Mouse (Mus musculus) spleen, adult 2 months (tissue): ENCODE data around the gene Sorcs1. TPM values are rescaled to one million over a fixed set of nuclear protein-coding genes. Genes with fewer than 3 reads are reported as not detected.

Experiments used
- DNase-seq, 2 experiments: peaks; one replicate each; pipeline versions ENCODE4 v3.0.0 to v3.0.0-alpha.2; 2012 to 2021; ENCODE audit warnings: low spot score in 2 of 2, low read depth in 1 of 2
- H3K27ac ChIP-seq: fragments of 200-500 bp; 2 replicates; pipeline ENCODE4 v1.5.1; 2012; ENCODE audit warnings: low read length, inconsistent platforms; ENCODE audit not compliant: insufficient read depth
- H3K27me3 ChIP-seq: fragments of 200-500 bp; 2 replicates; pipeline ENCODE4 v1.6.1; 2012; ENCODE audit warnings: mild to moderate bottlenecking, moderate library complexity, low read length, inconsistent platforms; ENCODE audit not compliant: control insufficient read depth, insufficient read depth
- H3K36me3 ChIP-seq: fragments of 200-500 bp; 2 replicates; pipeline ENCODE4 v1.6.1; 2012; ENCODE audit warnings: mild to moderate bottlenecking, low read length, inconsistent platforms; ENCODE audit not compliant: control insufficient read depth, insufficient read depth
- H3K4me1 ChIP-seq: fragments of 200-500 bp; 2 replicates; pipeline ENCODE4 v1.6.1; 2011; ENCODE audit warnings: inconsistent platforms; ENCODE audit not compliant: control insufficient read depth, insufficient read depth, insufficient read length
- H3K4me3 ChIP-seq: fragments of 200-500 bp; 2 replicates; pipeline ENCODE4 v1.5.1; 2011; ENCODE audit warnings: mild to moderate bottlenecking, inconsistent platforms; ENCODE audit not compliant: insufficient read depth, insufficient read length; ENCODE audit errors: extremely low read depth
- CTCF ChIP-seq: fragments of 200-500 bp; IDR thresholded peaks from 2 replicates; pipeline ENCODE4 v1.5.1; 2011; ENCODE audit warnings: mild to moderate bottlenecking, inconsistent platforms; ENCODE audit not compliant: insufficient read depth, insufficient read length, insufficient replicate concordance; ENCODE audit errors: extremely low read depth
- POLR2A ChIP-seq: fragments of 200-500 bp; IDR thresholded peaks from 2 replicates; pipeline ENCODE4 v1.6.1; 2011; ENCODE audit warnings: low read depth, low read length, inconsistent platforms
- WGBS: fragments of 180-500 bp; shearing (Covaris S2); methylation state at CpG from one replicate; pipeline ENCODE4 v1.1.7; 2018; 5-methylcytosine and 5-hydroxymethylcytosine counted together
- polyA plus RNA-seq: library from polyadenylated mRNA; depleted of rRNA; stranded (reverse); fragments of >200 nt; gene quantifications from 2 replicates; pipeline ENCODE4 v1.2.3, GENCODE M21; 2012

Sorcs1 gene
- polyA plus RNA-seq, 1 experiment = 0.08 TPM

DNA sequence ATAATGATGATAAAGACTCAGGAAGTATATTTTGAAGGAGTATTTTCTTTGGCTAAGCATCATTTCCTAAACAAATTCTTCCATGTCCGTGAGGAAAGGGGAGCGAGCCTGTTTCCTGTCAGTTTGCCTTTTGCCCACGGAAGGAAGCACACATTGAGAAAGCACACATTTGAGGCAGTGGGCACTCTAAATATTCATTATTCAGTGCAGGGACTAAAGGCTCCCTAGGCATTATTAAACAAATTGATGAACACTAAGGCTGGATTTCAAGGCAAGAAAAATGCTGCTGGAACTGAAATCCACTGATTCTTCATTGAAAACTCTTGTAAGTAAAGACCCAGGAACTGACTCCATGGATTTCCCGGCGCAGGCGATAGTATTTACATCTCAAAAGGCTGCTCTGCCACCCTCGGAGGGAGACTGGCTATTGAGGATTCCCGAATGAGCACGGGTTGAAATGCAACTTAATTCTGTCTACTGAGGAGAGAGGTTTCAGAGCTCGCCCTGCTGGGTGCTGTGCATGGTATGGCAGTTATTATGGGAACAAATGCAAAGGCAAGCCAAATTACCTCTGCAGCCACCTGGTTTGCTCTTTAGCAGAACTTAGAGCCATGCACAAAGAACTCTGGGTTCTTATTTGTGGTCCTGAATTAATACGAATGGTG lies 238.1 kb downstream of the Sorcs1 start:
- no peak for DNase-seq
- no peak for TF ChIP-seq POLR2A
- TF ChIP-seq CTCF = no peak
- no peaks in the 10 kb centered on the region for H3K4me1 ChIP-seq
- H3K4me3 ChIP-seq = no peak overlapping the region
- no peaks in the 10 kb centered on the region for H3K36me3 ChIP-seq
- no peaks in the 10 kb centered on the region for H3K27me3 ChIP-seq
- no peak overlapping the region for H3K27ac ChIP-seq
- WGBS = 10% methylated on average over 11 of the region's 11 CpGs

DNA sequence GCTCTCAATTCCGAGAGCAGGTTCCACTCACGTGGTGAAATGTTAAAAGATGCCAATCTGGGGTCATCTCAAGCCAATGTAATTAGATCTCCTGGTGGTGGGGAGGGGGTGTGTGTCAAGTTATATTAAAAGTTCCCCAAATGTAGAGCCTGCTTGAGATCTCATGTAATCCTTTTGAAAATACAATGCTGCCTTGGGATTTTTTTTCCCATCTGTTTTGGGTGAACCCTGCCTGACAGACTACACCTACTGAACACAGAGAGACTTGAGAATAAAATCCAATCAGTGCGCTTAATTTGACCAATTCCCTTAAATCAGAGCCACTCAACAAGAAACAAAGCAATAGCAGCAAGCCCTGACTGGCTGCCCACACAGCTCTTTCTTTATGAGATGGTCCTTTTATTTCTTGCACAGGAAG lies 239.0 kb downstream of the Sorcs1 start:
- no peak for DNase-seq
- 47% methylated on average over 3 of the region's 3 CpGs for WGBS
- Histone ChIP-seq H3K4me1 (no peaks in the 10 kb centered on the region), H3K27ac (no peak overlapping the region), H3K27me3 (no peaks in the 10 kb centered on the region), H3K36me3 (no peaks in the 10 kb centered on the region), H3K4me3 (no peak overlapping the region)
- TF ChIP-seq CTCF (no peak), POLR2A (no peak)

DNA sequence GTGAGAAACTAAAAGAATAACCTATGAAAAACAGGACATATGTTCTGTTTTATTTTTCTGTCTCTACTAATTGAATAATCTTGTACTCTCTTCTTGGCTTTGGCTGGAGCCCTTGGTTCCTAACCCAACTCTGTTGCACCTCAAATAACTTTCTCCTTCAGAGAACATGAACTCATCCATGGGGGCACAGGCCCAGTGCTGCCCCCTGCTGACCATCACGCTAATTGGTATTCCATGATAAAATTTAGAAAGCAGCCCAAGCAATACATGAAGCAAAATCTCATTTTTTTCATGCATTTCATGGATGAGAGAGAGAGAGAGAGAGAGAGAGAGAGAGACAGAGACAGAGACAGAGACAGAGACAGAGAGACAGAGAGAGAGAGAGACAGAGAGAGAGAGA lies 255.5 kb downstream of the Sorcs1 start:
- no peak for DNase-seq
- Histone ChIP-seq H3K27me3 (no peaks in the 10 kb centered on the region), H3K27ac (no peak overlapping the region), H3K4me3 (no peak overlapping the region), H3K4me1 (no peaks in the 10 kb centered on the region), H3K36me3 (no peaks in the 10 kb centered on the region)
- TF ChIP-seq CTCF = no peak
- no peak for TF ChIP-seq POLR2A
- WGBS = 59% methylated on average over 1 of the region's 1 CpGs

DNA sequence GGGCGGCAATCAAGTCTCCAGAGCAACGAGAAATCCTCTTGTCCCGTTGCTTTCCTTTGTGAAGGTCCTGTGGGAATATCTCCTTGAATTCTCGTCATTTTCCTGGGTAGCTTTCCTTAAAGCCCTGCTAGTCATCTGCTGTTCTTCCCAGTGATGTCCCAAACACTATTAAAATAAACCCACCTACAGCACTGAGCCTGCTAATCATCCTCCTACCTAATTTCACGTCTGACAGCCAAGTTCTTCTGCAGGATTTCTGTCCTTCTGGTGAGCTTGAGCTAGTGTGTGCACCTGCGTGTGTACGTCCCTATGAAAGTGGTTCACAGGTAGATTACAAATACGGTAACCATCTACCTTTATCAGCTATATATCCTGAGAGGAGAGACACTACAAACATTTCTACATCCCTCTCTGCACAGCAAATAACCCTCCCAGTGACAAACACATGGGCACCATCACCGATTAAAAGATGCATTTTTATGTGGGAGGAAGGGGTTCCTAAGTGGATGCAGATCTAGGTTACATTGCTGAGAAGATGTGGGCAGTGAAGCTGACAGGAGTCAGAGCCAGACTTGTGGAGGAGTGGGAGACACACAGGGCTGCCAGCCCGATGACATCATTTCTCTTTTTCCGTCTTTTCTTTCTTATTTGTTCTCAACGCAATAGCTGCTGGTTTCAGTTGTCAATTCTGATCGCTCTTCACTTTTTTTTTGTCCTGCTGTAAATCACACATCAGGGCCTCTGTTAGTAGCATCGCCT lies 259.3 kb downstream of the Sorcs1 start:
- no peak overlapping the region for H3K4me3 ChIP-seq
- no peaks in the 10 kb centered on the region for H3K36me3 ChIP-seq
- TF ChIP-seq CTCF = no peak
- TF ChIP-seq POLR2A = no peak
- H3K27me3 ChIP-seq = no peaks in the 10 kb centered on the region
- H3K27ac ChIP-seq = no peak overlapping the region
- no peak for DNase-seq
- WGBS = 62% methylated on average over 14 of the region's 14 CpGs
- H3K4me1 ChIP-seq = no peaks in the 10 kb centered on the region

DNA sequence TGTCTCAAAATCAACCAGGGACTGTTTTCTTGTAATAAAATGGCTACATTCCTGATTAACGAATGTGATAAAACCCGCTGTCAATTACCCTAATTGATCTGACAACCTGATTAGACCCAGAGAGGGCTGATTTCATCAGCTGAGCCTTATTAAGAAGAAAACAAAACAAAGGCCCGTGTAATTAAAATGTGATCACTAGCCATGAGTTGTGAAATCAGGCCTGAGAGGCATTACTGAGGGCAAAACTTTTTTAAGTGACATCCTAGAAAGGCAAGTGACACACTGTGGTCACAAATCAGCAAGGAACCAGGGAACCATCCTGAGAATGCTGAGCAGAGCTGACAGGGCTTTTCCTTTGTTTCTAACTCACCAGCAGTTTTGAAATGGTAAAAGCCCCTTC lies 267.9 kb downstream of the Sorcs1 start:
- no peaks in the 10 kb centered on the region for H3K27me3 ChIP-seq
- no peak for TF ChIP-seq CTCF
- no peak overlapping the region for H3K27ac ChIP-seq
- no peak for DNase-seq
- H3K4me1 ChIP-seq = no peaks in the 10 kb centered on the region
- no peak overlapping the region for H3K4me3 ChIP-seq
- WGBS = 80% methylated on average over 3 of the region's 3 CpGs
- H3K36me3 ChIP-seq = no peaks in the 10 kb centered on the region

DNA sequence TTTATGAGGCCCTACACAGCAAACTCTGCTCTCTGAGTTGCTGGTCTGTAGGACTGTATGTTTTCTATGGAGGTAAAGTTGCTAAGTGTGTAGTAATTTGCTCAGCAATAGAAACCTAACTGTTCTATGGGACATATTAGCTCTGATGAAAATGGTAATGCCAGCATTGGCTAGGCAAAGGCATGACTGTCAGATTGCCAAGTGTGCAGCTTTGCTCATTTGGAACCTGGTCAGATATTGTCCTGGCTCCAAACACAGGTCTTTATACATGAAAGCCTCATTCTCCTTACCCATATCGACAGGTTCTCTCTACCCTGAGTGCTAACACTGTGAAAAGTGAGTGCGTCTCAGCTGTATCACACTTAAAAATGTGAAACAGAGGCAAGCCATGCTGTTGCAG lies 280.1 kb downstream of the Sorcs1 start:
- Histone ChIP-seq H3K4me1 (no peaks in the 10 kb centered on the region), H3K27ac (no peak overlapping the region), H3K27me3 (no peaks in the 10 kb centered on the region), H3K4me3 (no peak overlapping the region), H3K36me3 (no peaks in the 10 kb centered on the region)
- DNase-seq = no peak
- 93% methylated on average over 2 of the region's 2 CpGs for WGBS
- TF ChIP-seq CTCF = no peak
- TF ChIP-seq POLR2A = no peak

DNA sequence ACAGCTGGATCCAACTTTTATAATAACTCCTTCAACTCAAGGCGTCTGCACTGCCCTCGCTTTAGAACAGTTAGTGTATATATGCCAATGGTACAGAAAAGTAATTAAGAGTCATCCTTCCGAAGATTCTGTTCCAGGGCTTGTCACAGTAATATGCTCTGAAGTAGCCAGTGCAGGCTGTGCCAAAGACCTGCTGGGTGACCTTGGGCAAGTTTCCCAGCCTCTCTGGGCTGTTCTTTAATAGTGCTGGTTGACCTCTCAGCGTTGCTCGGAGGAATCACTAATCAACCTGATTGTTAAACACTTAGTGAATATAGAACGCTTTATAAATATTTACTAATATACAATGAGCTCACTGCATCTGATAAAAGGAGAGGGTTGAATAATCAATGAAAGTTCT lies 282.7 kb downstream of the Sorcs1 start:
- TF ChIP-seq CTCF (no peak), POLR2A (no peak)
- WGBS = 86% methylated on average over 6 of the region's 6 CpGs
- Histone ChIP-seq H3K27me3 (no peaks in the 10 kb centered on the region), H3K27ac (no peak overlapping the region), H3K36me3 (no peaks in the 10 kb centered on the region), H3K4me3 (no peak overlapping the region), H3K4me1 (no peaks in the 10 kb centered on the region)
- no peak for DNase-seq
